Mouse (Mus musculus) layer of hippocampus, postnatal 25 days (tissue): ENCODE results near the gene Myf5. TPM values are rescaled to one million over a fixed set of nuclear protein-coding genes. Genes with fewer than 3 reads are reported as not detected.

Source experiments
- DNase-seq, 2 experiments: peaks; one replicate each; pipeline ENCODE4 v3.0.0; 2022; ENCODE audit warnings: mixed read lengths in 2 of 2, low spot score in 1 of 2; ENCODE audit errors: extremely low spot score in 1 of 2
- microRNA-seq, 2 experiments: library from miRNA; unstranded; fragments of <30 nt; microRNA quantifications; one replicate each; pipeline ENCODE4 v1.2.0; 2021
- total RNA-seq, 2 experiments: library from RNA; stranded (reverse); gene quantifications; 2 replicates each; pipeline ENCODE4 v1.2.3; 2021

Gene Myf5
- total RNA-seq, 2 experiments from 2014 or later, result not detected

DNA sequence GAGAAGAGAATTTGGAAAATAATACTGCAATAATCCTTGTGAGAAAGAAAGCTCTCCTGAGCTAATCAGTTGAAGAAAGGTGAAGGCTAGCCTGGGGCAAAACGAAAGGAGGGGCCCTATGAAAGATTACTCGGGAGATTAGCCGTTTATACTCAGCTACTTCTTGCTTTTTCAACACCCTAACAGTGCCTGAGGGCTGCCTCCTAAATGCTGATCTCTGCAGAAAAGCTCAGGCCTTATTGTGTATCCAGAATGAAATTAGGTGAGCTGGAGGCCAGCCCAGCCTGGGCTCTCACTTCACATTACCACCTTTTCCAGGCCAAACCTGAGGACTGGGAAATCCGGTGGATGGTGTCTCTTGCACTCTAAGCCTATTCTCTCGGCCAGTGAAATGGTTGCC is 49.0 kb downstream of the Myf5 start:
- no peak for DNase-seq

Small RNAs within 50 kb of the gene (microRNA-seq; reads per million reads assigned to microRNA genes)
- gene Gm44403, result 0 reads per million in 2 experiments

Other genes with a start within 250 kb of the Myf5 start
- 10 to 100 TPM; 31.7 to 40.9 TPM for gene Lin7a, start 214.4 kb downstream of the Myf5 start, total RNA-seq
- not detected for gene Myf6, start 8.6 kb upstream of the Myf5 start, total RNA-seq
- gene Ptprq, start 233.9 kb upstream of the Myf5 start, total RNA-seq, result under 1 TPM; 0.12 to 0.21 TPM